Mouse (Mus musculus) kidney, adult 10 weeks (tissue): Measurements from ENCODE around the gene Slc7a14. TPM values are rescaled to one million over a fixed set of nuclear protein-coding genes. Genes with fewer than 3 reads are reported as not detected.

ENCODE experiments used
- polyA plus RNA-seq: library from polyadenylated mRNA; stranded (reverse); fragments of 350-450 nt; fragmentation: Illumina TruSeq; extraction: RNeasy Lipid Tissue Mini Kit (QIAGEN cat#74804); gene quantifications from one replicate; pipeline ENCODE4 v1.2.3, GENCODE M21; 2014; ENCODE audit warnings: low read depth, low replicate concordance

Slc7a14 gene
- polyA plus RNA-seq, result not detected

DNA sequence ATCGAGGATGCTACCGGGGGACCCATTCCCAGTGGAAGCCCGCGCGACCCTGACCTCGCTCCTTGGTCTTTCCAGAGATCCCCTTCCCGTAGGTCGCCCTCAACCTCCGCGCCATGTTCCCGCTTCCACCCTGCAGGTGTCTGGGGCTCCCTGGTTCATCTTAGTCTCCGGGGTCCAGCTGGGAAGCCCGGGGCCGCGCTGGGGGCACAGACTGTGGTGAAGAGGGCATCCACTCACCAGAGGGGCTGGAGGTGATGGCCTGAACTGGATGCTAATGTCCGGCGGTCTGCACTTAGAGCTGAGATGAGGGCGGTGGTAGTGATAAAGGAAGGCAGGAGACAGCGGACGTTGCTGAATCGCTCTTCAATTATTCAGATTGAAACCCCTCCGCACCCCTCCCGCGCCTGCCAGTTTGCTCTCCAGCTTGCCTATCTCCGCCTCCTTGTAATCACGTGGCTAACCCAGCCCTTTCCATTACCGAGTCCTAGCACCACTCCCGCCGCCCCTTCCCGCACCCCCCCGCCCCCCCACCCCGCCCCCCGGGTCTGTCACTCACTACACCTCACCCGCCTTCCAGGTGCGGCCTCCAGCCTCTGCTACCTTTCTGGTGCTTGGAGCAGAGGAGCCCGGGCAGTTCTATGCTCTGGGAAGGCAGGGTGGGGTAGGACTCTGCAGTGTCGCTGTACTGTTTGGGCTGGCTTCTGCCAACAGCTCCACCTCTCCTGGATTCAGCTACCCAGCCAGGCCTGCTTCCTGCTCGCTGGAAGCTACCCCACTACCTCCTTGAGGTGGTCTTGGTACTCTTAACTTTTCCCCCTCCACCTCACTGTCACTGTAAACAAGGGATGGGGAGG is at the start of gene Slc7a14:
Gene Slc7a14 (minus strand): TSS at position 445 of the 854 bp plus-strand sequence.

Other genes with a start within 250 kb of the Slc7a14 start
- 32.0 TPM for gene Skil, start 215.3 kb downstream of the Slc7a14 start, polyA plus RNA-seq
- 1.9 TPM for gene Cldn11, start 160.5 kb downstream of the Slc7a14 start, polyA plus RNA-seq